Mouse (Mus musculus) C2C12 (cell line): ENCODE results near the gene Popdc3. TPM values are rescaled to one million over a fixed set of nuclear protein-coding genes. Genes with fewer than 3 reads are reported as not detected.
A peak's percentile ranks its signal among the peaks of the same experiment; 100 is the strongest.

ENCODE experiments used
- H3K27me3 ChIP-seq: one replicate; pipeline ENCODE4 v1.6.1; 2011; ENCODE audit not compliant: control insufficient read depth, insufficient read depth, insufficient read length
- H3K36me3 ChIP-seq: one replicate; pipeline ENCODE4 v1.6.1; 2011; ENCODE audit not compliant: control insufficient read depth, insufficient read depth
- H3K4me3 ChIP-seq: one replicate; pipeline ENCODE4 v1.5.1; 2011; ENCODE audit warnings: mild to moderate bottlenecking, control low read depth; ENCODE audit not compliant: poor library complexity, insufficient read depth, severe bottlenecking
- H3K79me2 ChIP-seq: one replicate; pipeline ENCODE4 v1.6.1; 2011; ENCODE audit not compliant: control insufficient read depth, insufficient read depth
- H3K79me3 ChIP-seq: one replicate; pipeline ENCODE4 v1.6.1; 2011; ENCODE audit warnings: low read depth, control low read depth
- H3ac ChIP-seq: one replicate; pipeline ENCODE3; 2011; ENCODE audit warnings: low read depth; ENCODE audit not compliant: control insufficient read depth, insufficient read length
- CEBPB ChIP-seq: IDR thresholded peaks from one replicate; pipeline ENCODE4 v1.6.1; 2011; ENCODE audit warnings: low read depth, mild to moderate bottlenecking, control low read depth, moderate library complexity
- CTCF ChIP-seq: IDR thresholded peaks from one replicate; pipeline ENCODE4 v1.5.1; 2011; ENCODE audit not compliant: control insufficient read depth, insufficient read depth, insufficient read length
- FOSL1 ChIP-seq: IDR thresholded peaks from one replicate; pipeline ENCODE4 v1.8.0; 2011; ENCODE audit warnings: mild to moderate bottlenecking, low read length; ENCODE audit not compliant: poor library complexity, insufficient read depth, severe bottlenecking
- MAX ChIP-seq: IDR thresholded peaks from one replicate; pipeline ENCODE4 v1.6.1; 2011; ENCODE audit warnings: mild to moderate bottlenecking, control low read depth
- MYOD1 ChIP-seq: IDR thresholded peaks from one replicate; pipeline ENCODE4 v1.6.1; 2011; ENCODE audit warnings: low read depth; ENCODE audit not compliant: control insufficient read depth, insufficient read length
- MYOG ChIP-seq: IDR thresholded peaks from one replicate; pipeline ENCODE4 v1.6.1; 2011; ENCODE audit not compliant: control insufficient read depth, insufficient read length; ENCODE audit errors: extremely low read depth
- USF1 ChIP-seq: IDR thresholded peaks from one replicate; pipeline ENCODE4 v1.6.1; 2011; ENCODE audit warnings: low read depth, mild to moderate bottlenecking, control low read depth, moderate library complexity
- polyA plus RNA-seq: library from polyadenylated mRNA; unstranded; fragments of >200 nt; fragmentation: generic; extraction: Trizol; gene quantifications from one replicate; pipeline ENCODE4 v1.2.1, GENCODE M21; 2012; ENCODE audit warnings: missing spikeins

Popdc3 gene
- polyA plus RNA-seq, 1 experiment: 69.9 TPM

GRCm38 (mm10) chr10:45262126-45262525 lies 84.2 kb downstream of the Popdc3 start:
- Histone ChIP-seq H3K79me3 (no peaks in the 10 kb centered on the region), H3K27me3 (no peaks in the 10 kb centered on the region), H3ac (no peak overlapping the region), H3K79me2 (no peaks in the 10 kb centered on the region), H3K36me3 (no peaks in the 10 kb centered on the region), H3K4me3 (no peak overlapping the region)
- TF ChIP-seq MYOD1: peak; percentile 7
- no peak for TF ChIP-seq MYOG

GRCm38 (mm10) chr10:45276499-45276898 lies 98.6 kb downstream of the Popdc3 start:
- no peaks in the 10 kb centered on the region for H3K27me3 ChIP-seq
- no peaks in the 10 kb centered on the region for H3K36me3 ChIP-seq
- H3ac ChIP-seq: no peak overlapping the region
- H3K79me3 ChIP-seq: no peaks in the 10 kb centered on the region
- TF ChIP-seq USF1 (no peak), FOSL1 (no peak), CTCF (no peak), MYOD1 (no peak), CEBPB (no peak), MYOG (no peak), MAX (no peak)
- H3K79me2 ChIP-seq: no peaks in the 10 kb centered on the region
- no peak overlapping the region for H3K4me3 ChIP-seq

- TF ChIP-seq CEBPB (no peak), MAX (no peak), USF1 (no peak), MYOG (no peak), CTCF (no peak), MYOD1 (no peak)
- no peaks in the 10 kb centered on the region for H3K79me2 ChIP-seq
- H3ac ChIP-seq: no peak overlapping the region
- no peaks in the 10 kb centered on the region for H3K27me3 ChIP-seq
- no peaks in the 10 kb centered on the region for H3K36me3 ChIP-seq
- H3K79me3 ChIP-seq: no peaks in the 10 kb centered on the region
- no peak overlapping the region for H3K4me3 ChIP-seq
Observed at GRCm38 (mm10) chr10:45276995-45277394, 99.1 kb downstream of the Popdc3 start.

GRCm38 (mm10) chr10:45285651-45286050 lies 107.8 kb downstream of the Popdc3 start:
- no peaks in the 10 kb centered on the region for H3K36me3 ChIP-seq
- H3K4me3 ChIP-seq: no peak overlapping the region
- H3K27me3 ChIP-seq: no peaks in the 10 kb centered on the region
- TF ChIP-seq USF1 (no peak), CTCF (no peak), MYOG (no peak), FOSL1 (no peak), CEBPB (no peak), MYOD1 (no peak), MAX (no peak)
- H3K79me2 ChIP-seq: peaks cover 26% of the 10 kb centered on the region
- no peak overlapping the region for H3ac ChIP-seq
- H3K79me3 ChIP-seq: peaks cover 8% of the 10 kb centered on the region

- TF ChIP-seq MAX (no peak), MYOD1 (no peak), CEBPB (no peak), MYOG (no peak), CTCF (no peak), USF1 (no peak), FOSL1 (no peak)
- Histone ChIP-seq H3K4me3 (no peak overlapping the region), H3ac (no peak overlapping the region), H3K79me2 (peaks cover 53% of the 10 kb centered on the region), H3K36me3 (no peaks in the 10 kb centered on the region), H3K79me3 (peaks cover 29% of the 10 kb centered on the region), H3K27me3 (no peaks in the 10 kb centered on the region)
Observed at GRCm38 (mm10) chr10:45288351-45288750, 110.5 kb downstream of the Popdc3 start.

- Histone ChIP-seq H3K79me3 (peaks cover 40% of the 10 kb centered on the region), H3ac (peak overlapping the region; percentile 96)
- no peak for TF ChIP-seq USF1
- no peak for TF ChIP-seq MYOD1
- TF ChIP-seq FOSL1: no peak
- TF ChIP-seq MYOG: no peak
- TF ChIP-seq CTCF: no peak
- no peak for TF ChIP-seq CEBPB
Observed at GRCm38 (mm10) chr10:45289218-45290105, 111.6 kb downstream of the Popdc3 start.

More at GRCm38 (mm10) chr10:45289218-45290105, 111.6 kb downstream of the Popdc3 start:
- no peaks in the 10 kb centered on the region for H3K27me3 ChIP-seq
- H3K79me2 ChIP-seq: peaks cover 64% of the 10 kb centered on the region
- H3K36me3 ChIP-seq: no peaks in the 10 kb centered on the region
- peak overlapping the region; percentile 50 for H3K4me3 ChIP-seq
